Mouse (Mus musculus) heart, postnatal 0 days (tissue): ENCODE data around the gene Gcn1l1.

Experiments
- CTCF ChIP-seq: IDR thresholded peaks from 2 replicates; pipeline ENCODE4 v1.5.1; 2016; ENCODE audit warnings: antibody characterized with exemption, control low read depth, low read depth
- EP300 ChIP-seq: IDR thresholded peaks from 2 replicates; pipeline ENCODE4 v1.6.1; 2016; ENCODE audit warnings: antibody characterized with exemption, low read depth

DNA sequence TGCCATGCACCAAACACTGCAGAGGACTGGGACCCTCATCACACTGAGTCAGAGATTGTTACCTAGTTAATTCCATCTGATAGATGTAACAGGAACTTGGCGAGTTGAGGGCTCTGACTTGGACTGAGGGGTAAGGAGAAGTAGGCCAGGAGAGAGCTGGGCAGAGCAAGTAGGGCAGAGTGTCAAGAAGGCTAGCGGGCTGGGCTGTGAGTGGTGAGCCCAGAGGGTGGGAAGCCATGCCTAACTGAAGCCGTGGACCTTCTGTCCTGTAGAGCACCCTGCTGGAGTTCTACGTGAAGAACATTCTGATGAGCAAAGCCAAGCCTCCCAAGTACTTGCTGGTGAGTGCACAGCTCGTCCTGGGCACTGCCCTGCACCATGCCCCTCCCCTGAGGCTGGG, 14.3 kb downstream of the Gcn1l1 start:
- TF ChIP-seq EP300: no peak
- no peak for TF ChIP-seq CTCF
